12 mouse cellular contexts compared by ENCODE assay signal in genomic region chr2:28218651-28219356, GRCm38 (mm10). TPM values are rescaled to one million over a fixed set of nuclear protein-coding genes. Genes with fewer than 3 reads are reported as not detected.
A peak's percentile ranks its signal among the peaks of the same experiment; 100 is the strongest.
DNase-seq lines count a peak whose midpoint lies in the region; ATAC-seq and TF ChIP-seq lines count a peak whose summit lies in the region.
"Had no signal": no experiment of that assay in that cellular context is flagged by ENCODE, and none has a peak within 500 bp of the region (broad histone marks: within the 10 kb centered on the region; RNA-seq: fewer than 3 reads in every experiment).

No protein-coding gene starts in this region.

- no peak overlapping the region for H3K4me2 ChIP-seq in midbrain, embryonic 13.5 days (replicated peaks)
- no peak overlapping the region for H3K4me2 ChIP-seq in midbrain, postnatal 0 days (ENCODE audit: low read depth, low read length, poor library complexity, severe bottlenecking)
- peak overlapping the region; percentile 5 for H3K4me2 ChIP-seq in myocyte (ENCODE audit: low read depth)
- no peak overlapping the region for H3K4me2 ChIP-seq in kidney, embryonic 15.5 days
- no peak overlapping the region for H3K4me2 ChIP-seq in intestine, embryonic 16.5 days (ENCODE audit: low read depth, low read length)
- H3K4me2 ChIP-seq: liver, embryonic 13.5 days; midbrain, embryonic 15.5 days had no signal

- H3K9ac ChIP-seq in midbrain, embryonic 13.5 days (replicated peaks) = no peak overlapping the region
- H3K9ac ChIP-seq in midbrain, postnatal 0 days (replicated peaks; ENCODE audit: low read length, poor library complexity, severe bottlenecking) = no peak overlapping the region
- no peak overlapping the region for H3K9ac ChIP-seq in kidney, embryonic 15.5 days
- H3K9ac ChIP-seq in intestine, embryonic 16.5 days (ENCODE audit: low read depth, low read length) = no peak overlapping the region
- H3K9ac ChIP-seq: liver, embryonic 13.5 days; midbrain, embryonic 15.5 days had no signal

- H3K4me3 ChIP-seq in midbrain, embryonic 13.5 days (replicated peaks) = no peak overlapping the region
- no peak overlapping the region for H3K4me3 ChIP-seq in midbrain, postnatal 0 days (ENCODE audit: low read depth, low read length)
- H3K4me3 ChIP-seq in myocyte = no peak overlapping the region
- no peak overlapping the region for H3K4me3 ChIP-seq in kidney, embryonic 15.5 days (replicated peaks)
- no peak overlapping the region for H3K4me3 ChIP-seq in intestine, embryonic 16.5 days (ENCODE audit: low read length)
- H3K4me3 ChIP-seq: forebrain, embryonic 10.5 days; liver, embryonic 13.5 days; midbrain, embryonic 15.5 days had no signal

- WGBS in midbrain, embryonic 13.5 days = 69% methylated on average over 7 of the region's 7 CpGs
- 70% methylated on average over 7 of the region's 7 CpGs for WGBS in midbrain, postnatal 0 days
- 72% methylated on average over 7 of the region's 7 CpGs for WGBS in kidney, embryonic 15.5 days
- WGBS in intestine, embryonic 16.5 days = 64% methylated on average over 7 of the region's 7 CpGs

- peaks cover 29% of the 10 kb centered on the region for H3K4me1 ChIP-seq in midbrain, embryonic 13.5 days (replicated peaks)
- 0 out of 2 replicates have a peak, but pooled peaks cover 7% of the 10 kb centered on the region for H3K4me1 ChIP-seq in midbrain, postnatal 0 days (ENCODE audit: insufficient read depth, low read length)
- H3K4me1 ChIP-seq in kidney, embryonic 15.5 days = no peaks in the 10 kb centered on the region
- no peaks in the 10 kb centered on the region for H3K4me1 ChIP-seq in intestine, embryonic 16.5 days (ENCODE audit: control insufficient read depth, insufficient read depth, low read length)
- H3K4me1 ChIP-seq: liver, embryonic 13.5 days had no signal

- H3K36me3 ChIP-seq in midbrain, embryonic 13.5 days = peaks cover 79% of the 10 kb centered on the region
- peaks cover 58% of the 10 kb centered on the region for H3K36me3 ChIP-seq in midbrain, postnatal 0 days (ENCODE audit: insufficient read depth, low read length)
- H3K36me3 ChIP-seq in myocyte (ENCODE audit: control insufficient read depth, insufficient read depth) = peaks cover 16% of the 10 kb centered on the region
- H3K36me3 ChIP-seq in kidney, embryonic 15.5 days = peaks cover 13% of the 10 kb centered on the region
- H3K36me3 ChIP-seq in intestine, embryonic 16.5 days (ENCODE audit: control insufficient read depth, insufficient read depth, low read length) = 0 out of 2 replicates have a peak, but pooled peaks cover 2% of the 10 kb centered on the region
- H3K36me3 ChIP-seq: liver, embryonic 13.5 days had no signal

- peak; percentile 33 for DNase-seq in adrenal gland, adult 2 months
- DNase-seq in adrenal gland, adult 18-20 months (ENCODE audit: low spot score in 2 of 2) = no peak
- DNase-seq in midbrain, postnatal 0 days (ENCODE audit: low spot score) = no peak
- DNase-seq in heart, adult 18-20 months = peak; percentile 65 to 88
- DNase-seq: liver, embryonic 13.5 days had no signal

- no peaks in the 10 kb centered on the region for H3K27me3 ChIP-seq in midbrain, embryonic 13.5 days
- no peaks in the 10 kb centered on the region for H3K27me3 ChIP-seq in midbrain, postnatal 0 days (ENCODE audit: insufficient read depth, low read length)
- no peaks in the 10 kb centered on the region for H3K27me3 ChIP-seq in myocyte (ENCODE audit: control insufficient read depth, insufficient read depth, insufficient read length)
- no peaks in the 10 kb centered on the region for H3K27me3 ChIP-seq in kidney, embryonic 15.5 days
- no peaks in the 10 kb centered on the region for H3K27me3 ChIP-seq in intestine, embryonic 16.5 days (replicated peaks; ENCODE audit: control insufficient read depth, insufficient read depth, low read length)
- H3K27me3 ChIP-seq: liver, embryonic 13.5 days; midbrain, embryonic 15.5 days had no signal

- peak overlapping the region; percentile 5; the same call in 1 of the 2 replicates for H3K27ac ChIP-seq in midbrain, embryonic 13.5 days
- no peak overlapping the region for H3K27ac ChIP-seq in midbrain, postnatal 0 days (ENCODE audit: low read depth, low read length)
- H3K27ac ChIP-seq in kidney, embryonic 15.5 days = no peak overlapping the region
- no peak overlapping the region for H3K27ac ChIP-seq in intestine, embryonic 16.5 days (ENCODE audit: low read length)
- H3K27ac ChIP-seq: forebrain, embryonic 10.5 days; liver, embryonic 13.5 days; midbrain, embryonic 15.5 days had no signal

- no peak overlapping the region for H3ac ChIP-seq in myocyte (ENCODE audit: control insufficient read depth, insufficient read length)

- no peaks in the 10 kb centered on the region for H3K9me3 ChIP-seq in midbrain, embryonic 13.5 days
- H3K9me3 ChIP-seq in midbrain, postnatal 0 days (ENCODE audit: low read length) = no peaks in the 10 kb centered on the region
- H3K9me3 ChIP-seq in kidney, embryonic 15.5 days (replicated peaks) = no peaks in the 10 kb centered on the region
- H3K9me3 ChIP-seq in intestine, embryonic 16.5 days (ENCODE audit: control insufficient read depth, low read length) = no peaks in the 10 kb centered on the region
- H3K9me3 ChIP-seq: forebrain, embryonic 10.5 days; liver, embryonic 13.5 days; midbrain, embryonic 15.5 days had no signal

- ATAC-seq in midbrain, embryonic 13.5 days = no peak
- no peak for ATAC-seq in midbrain, postnatal 0 days (ENCODE audit: low FRiP score)
- no peak for ATAC-seq in kidney, embryonic 15.5 days (replicated peaks; ENCODE audit: low FRiP score)
- ATAC-seq in intestine, embryonic 16.5 days = no peak
- ATAC-seq: intestine, postnatal 0 days; midbrain, embryonic 15.5 days had no signal

- H3K79me2 ChIP-seq in myocyte (ENCODE audit: control insufficient read depth, insufficient read depth) = no peaks in the 10 kb centered on the region

- no peak for TF ChIP-seq CTCF in midbrain, postnatal 0 days (IDR thresholded peaks at IDR 0.05)

- TF ChIP-seq POLR2A in myocyte (IDR thresholded peaks at IDR 0.05; ENCODE audit: insufficient read length, low read depth) = no peak

TF ChIP-seq in myocyte, 11 proteins besides CTCF, POLR2A, EP300 and RAD21:
- TF ChIP-seq E2F4 (IDR thresholded peaks at IDR 0.05; ENCODE audit: insufficient read depth) (no peak), MYOD1 (IDR thresholded peaks at IDR 0.05; ENCODE audit: control insufficient read depth in 1 of 3, insufficient read length in 2 of 3, low read depth in 2 of 3) (peak in 1 of 3 experiments; percentile 3), TCF3 (IDR thresholded peaks at IDR 0.05; ENCODE audit: insufficient read length, low read depth) (no peak), MYOG (IDR thresholded peaks at IDR 0.05; ENCODE audit: control insufficient read depth in 1 of 3, insufficient read depth in 1 of 3, insufficient read length in 2 of 3, low read depth in 2 of 3) (no peak)

RNA-seq across cellular contexts. Expression of gene Olfm1, which starts 26.0 kb away (rescaled TPM):
- 10 to 100 TPM; 34.9 to 40.4 TPM for total RNA-seq in adrenal gland, adult 2 months (2021)
- polyA plus RNA-seq in adrenal gland, adult 2 months (2012; rRNA removed) = 73.8 and 87.2 TPM in 2 replicates
- total RNA-seq in adrenal gland, adult 18-20 months (2021) = 10 to 100 TPM; 38.0 to 38.7 TPM
- 171 and 203 TPM in 2 replicates for polyA plus RNA-seq in midbrain, embryonic 13.5 days (2015; fragmentation: Nextera tagmentation; extraction: Ambion mirVana)
- total RNA-seq in midbrain, postnatal 0 days (2014; rRNA removed) = 486 and 500 TPM in 2 replicates
- 426 and 440 TPM in 2 replicates for polyA plus RNA-seq in midbrain, postnatal 0 days (2015; fragmentation: Nextera tagmentation; extraction: Ambion mirVana)
- 10 to 100 TPM in 1 of 2 experiments, 1 to 10 TPM in 1; 9.4 to 10.3 TPM for total RNA-seq in heart, adult 18-20 months (2021)
- 57.5 TPM for polyA plus RNA-seq in myocyte (2012; fragmentation: generic; extraction: Trizol)
- polyA plus RNA-seq in kidney, embryonic 15.5 days (2015; fragmentation: Nextera tagmentation; extraction: Ambion mirVana) = 15.0 and 16.9 TPM in 2 replicates
- 12.2 and 13.3 TPM in 2 replicates for polyA plus RNA-seq in intestine, embryonic 16.5 days (2015; fragmentation: Nextera tagmentation; extraction: Ambion mirVana)

Comparison
In these comparisons a context has a peak if more than half of its experiments do, and no peak if none do; other contexts are left out.
1. DNase-seq: peak in adrenal gland, adult 2 months (single experiment) and heart, adult 18-20 months (2 of 2); none in adrenal gland, adult 18-20 months (0 of 2) and midbrain, postnatal 0 days (single experiment).